Mouse (Mus musculus) G1E (cell line): ENCODE measurements around the gene Abt1.

ENCODE experiments used
- CTCF ChIP-seq: IDR thresholded peaks from 2 replicates; pipeline ENCODE4 v1.5.1; 2012; ENCODE audit warnings: low read depth, low read length, inconsistent platforms, mixed read lengths
- GATA1 ChIP-seq: IDR thresholded peaks from 2 replicates; pipeline ENCODE4 v1.6.1; 2012; ENCODE audit warnings: borderline replicate concordance, low read length, inconsistent platforms, mixed read lengths
- POLR2AphosphoS5 ChIP-seq: IDR thresholded peaks from 2 replicates; pipeline ENCODE4 v1.6.1; 2012; ENCODE audit warnings: low read depth, low read length, inconsistent platforms; ENCODE audit not compliant: insufficient replicate concordance
- TAL1 ChIP-seq: conservative IDR thresholded peaks from 2 replicates; pipeline ENCODE4 v1.6.1; 2012; ENCODE audit warnings: low read depth, low read length, inconsistent platforms, mixed read lengths

- TF ChIP-seq GATA1 (no peak), CTCF (no peak), POLR2AphosphoS5 (no peak), TAL1 (no peak)
These were observed 25.1 kb upstream of the Abt1 start for GRCm38 (mm10) chr13:23448758-23449157.
